24 mouse cellular contexts compared by ENCODE assay signal in the genomic region with DNA sequence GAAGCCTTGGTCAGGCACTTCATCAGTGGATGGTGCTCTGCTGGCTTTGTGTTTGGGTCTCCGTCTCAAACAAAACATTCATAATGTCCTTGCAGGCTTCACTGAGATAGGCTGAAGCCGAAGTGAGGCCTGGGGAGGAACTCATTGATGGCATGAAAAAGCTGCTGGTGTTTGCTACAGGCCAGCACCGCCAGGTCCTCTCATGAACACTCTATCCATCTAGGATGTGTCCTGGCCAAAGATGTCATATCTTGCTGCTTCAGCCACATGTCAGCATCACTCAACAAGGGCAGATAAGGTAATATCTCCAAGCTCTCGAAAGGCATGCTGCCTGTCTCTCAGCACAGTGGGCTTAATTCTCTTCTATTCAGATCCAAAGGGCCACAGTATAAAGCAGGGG.
"Had no signal": no experiment of that assay in that cellular context is flagged by ENCODE, and none has a peak within 500 bp of the region (broad histone marks: within the 10 kb centered on the region; RNA-seq: fewer than 3 reads in every experiment).

No protein-coding gene starts in this region.

- H3K4me1 ChIP-seq: forebrain, embryonic 15.5 days; hindbrain, embryonic 13.5 days; hindbrain, embryonic 15.5 days; kidney, embryonic 15.5 days; limb, embryonic 13.5 days; limb, embryonic 15.5 days; liver, embryonic 12.5 days had no signal

- H3K4me2 ChIP-seq: forebrain, embryonic 15.5 days; heart, embryonic 15.5 days; hindbrain, embryonic 13.5 days; hindbrain, embryonic 15.5 days; kidney, embryonic 15.5 days; limb, embryonic 13.5 days; limb, embryonic 15.5 days; liver, embryonic 12.5 days had no signal

- H3K27ac ChIP-seq: forebrain, embryonic 15.5 days; heart, adult 2 months; heart, embryonic 15.5 days; hindbrain, embryonic 13.5 days; hindbrain, embryonic 15.5 days; hindbrain, postnatal 0 days; kidney, embryonic 15.5 days; kidney, postnatal 0 days; limb, embryonic 13.5 days; limb, embryonic 15.5 days; liver, embryonic 12.5 days; liver, embryonic 14.5 days had no signal

- H3K27me3 ChIP-seq: forebrain, embryonic 15.5 days; heart, embryonic 15.5 days; hindbrain, embryonic 13.5 days; hindbrain, embryonic 15.5 days; kidney, embryonic 15.5 days; limb, embryonic 13.5 days; limb, embryonic 15.5 days; liver, embryonic 12.5 days had no signal

- DNase-seq: forebrain, postnatal 0 days; gastrocnemius, postnatal 14 days; gastrocnemius, postnatal 36 days; heart, adult 2 months; kidney, adult 11 months; kidney, adult 2 months; kidney, adult 9 months; kidney, postnatal 14 days; kidney, postnatal 36 days; layer of hippocampus, adult 9-11 months; layer of hippocampus, postnatal 36 days; left cerebral cortex, postnatal 4 days had no signal

- ATAC-seq: forebrain, embryonic 15.5 days; forebrain, postnatal 0 days; hindbrain, postnatal 0 days; intestine, embryonic 16.5 days; liver, embryonic 12.5 days had no signal

- H3K4me3 ChIP-seq: forebrain, embryonic 15.5 days; heart, adult 2 months; heart, embryonic 15.5 days; hindbrain, embryonic 13.5 days; hindbrain, embryonic 15.5 days; kidney, embryonic 15.5 days; limb, embryonic 13.5 days; limb, embryonic 15.5 days; liver, embryonic 12.5 days had no signal

- H3K9me3 ChIP-seq: forebrain, embryonic 15.5 days; heart, embryonic 15.5 days; hindbrain, embryonic 13.5 days; hindbrain, embryonic 15.5 days; kidney, embryonic 15.5 days; limb, embryonic 13.5 days; limb, embryonic 15.5 days; liver, embryonic 12.5 days had no signal

- H3K9ac ChIP-seq: forebrain, embryonic 15.5 days; forebrain, postnatal 0 days; heart, embryonic 15.5 days; hindbrain, embryonic 13.5 days; hindbrain, embryonic 15.5 days; kidney, embryonic 15.5 days; limb, embryonic 13.5 days; limb, embryonic 15.5 days; liver, embryonic 12.5 days; liver, embryonic 14.5 days had no signal

- H3K36me3 ChIP-seq: forebrain, embryonic 15.5 days; heart, embryonic 15.5 days; hindbrain, embryonic 13.5 days; hindbrain, embryonic 15.5 days; kidney, embryonic 15.5 days; limb, embryonic 13.5 days; limb, embryonic 15.5 days; liver, embryonic 12.5 days had no signal
